Mouse (Mus musculus): ENCODE measurements around the gene Slco1a5.
"Not testable (repeated sequence)": the region's sequence is repeated elsewhere in the genome, so short reads cannot be mapped to it uniquely, and the experiment has no call there.

Gene Slco1a5

DNA sequence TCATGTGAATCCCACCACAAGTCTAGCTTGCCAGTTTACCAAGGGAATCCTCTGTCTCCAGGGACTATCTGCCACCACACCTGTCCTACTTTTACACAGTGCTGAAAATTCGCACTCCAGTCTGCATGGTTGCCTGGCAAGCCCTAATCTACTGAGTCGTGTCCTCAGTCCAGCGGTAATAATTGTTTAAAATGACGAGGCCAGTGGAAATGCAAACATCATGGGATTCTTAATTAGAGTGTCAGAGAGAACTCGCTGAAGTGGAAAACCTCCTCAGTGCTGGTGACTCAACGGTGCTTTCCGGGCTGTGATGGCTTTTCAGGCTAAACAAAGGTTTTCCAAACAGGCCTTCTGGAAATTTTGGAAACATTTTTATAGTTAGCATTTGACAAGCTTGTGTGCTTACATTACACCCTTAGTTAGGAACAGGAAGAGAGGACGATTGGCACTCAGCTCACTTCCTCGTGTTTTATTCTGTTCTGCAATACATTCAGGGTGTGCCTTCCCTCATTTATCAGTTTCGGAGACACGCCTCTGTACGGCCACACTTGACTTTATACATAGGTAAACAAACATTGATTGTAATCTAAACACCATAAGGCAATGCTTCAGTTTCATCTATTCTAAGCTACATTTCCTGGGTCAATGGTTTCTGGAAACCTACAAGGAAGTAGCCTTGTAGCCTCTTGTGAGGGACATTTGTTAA lies 33.2 kb downstream of the Slco1a5 start:
- DNase-seq (ENCODE audit: low read depth) = no peak

DNA sequence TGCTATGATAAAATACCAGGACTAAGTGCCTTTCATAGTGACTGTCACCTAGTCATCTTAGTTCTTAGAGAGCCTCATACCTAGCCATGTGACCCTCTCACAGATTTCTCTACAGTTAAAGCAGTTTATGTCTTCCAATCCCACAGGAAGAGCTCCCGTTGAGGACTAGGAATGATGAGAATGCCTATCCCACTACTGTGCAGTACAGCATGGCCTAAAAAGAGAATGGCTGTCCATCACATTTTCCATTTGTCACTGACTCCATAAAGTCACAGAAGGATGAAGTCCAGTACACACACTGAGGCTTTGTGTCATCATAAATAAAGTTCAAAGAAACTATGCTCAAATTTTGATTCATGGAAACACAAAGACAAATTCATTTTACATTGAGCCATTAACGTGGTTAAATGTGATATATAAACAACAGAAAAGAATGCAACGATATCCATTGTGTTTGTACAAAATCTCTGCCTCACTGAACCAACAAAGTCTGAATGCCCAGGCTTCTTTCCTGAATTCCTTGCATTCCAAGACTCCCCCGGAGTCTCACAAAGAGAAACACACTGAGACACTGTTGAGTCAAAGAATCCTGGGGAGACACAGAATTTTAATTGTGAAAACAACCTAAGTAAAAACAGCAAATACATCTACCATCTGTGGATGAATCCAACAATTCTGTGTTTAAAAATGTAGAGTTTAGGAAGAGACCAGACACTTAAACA lies 46.9 kb downstream of the Slco1a5 start:
- DNase-seq (ENCODE audit: low read depth) = no peak

DNA sequence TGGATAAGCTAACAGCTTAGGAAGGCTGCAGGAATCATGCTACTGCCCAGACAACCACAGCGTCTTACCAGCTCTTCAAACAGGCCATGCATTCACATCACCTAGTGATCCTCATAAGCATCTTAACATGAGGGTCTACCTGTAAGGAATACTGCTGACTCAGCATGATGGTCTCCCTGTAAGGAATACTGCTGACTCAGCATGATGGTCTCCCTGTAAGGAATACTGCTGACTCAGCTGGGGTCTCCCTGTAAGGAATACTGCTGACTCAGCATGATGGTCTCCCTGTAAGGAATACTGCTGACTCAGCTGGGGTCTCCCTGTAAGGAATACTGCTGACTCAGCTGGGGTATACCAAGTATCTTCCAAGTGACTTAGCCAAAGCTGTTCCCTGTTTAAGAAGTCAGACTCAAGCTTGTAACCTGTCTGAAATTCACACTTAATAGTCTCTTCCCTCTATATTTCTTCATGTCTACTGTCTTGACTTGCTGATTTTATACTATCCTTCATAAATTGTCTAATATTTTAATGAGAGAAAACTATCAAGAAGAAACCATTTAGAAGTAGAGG lies 72.0 kb downstream of the Slco1a5 start:
- DNase-seq (ENCODE audit: low read depth) = not testable (repeated sequence)

DNA sequence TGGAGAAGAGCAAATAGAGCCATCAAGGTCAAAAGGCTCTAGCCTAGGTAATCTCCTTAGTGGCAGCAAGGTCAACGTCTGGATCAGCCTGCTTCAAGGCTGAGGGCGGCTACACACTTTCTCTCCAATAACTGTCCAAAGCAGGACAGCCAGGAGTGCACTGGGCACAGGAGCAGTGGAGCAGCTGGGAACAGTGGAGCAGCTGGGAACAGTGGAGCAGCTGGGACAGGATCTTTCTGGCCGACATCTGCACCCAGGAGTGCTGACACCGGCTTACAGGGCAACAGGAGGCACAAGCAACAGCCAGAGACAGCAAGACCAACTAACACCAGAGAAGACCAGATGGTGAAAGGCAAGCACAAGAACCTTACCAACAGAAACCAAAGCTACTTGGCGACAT lies 77.7 kb downstream of the Slco1a5 start:
- no peak for DNase-seq (ENCODE audit: low read depth)

- no peak for DNase-seq (ENCODE audit: low read depth)
These were observed 83.3 kb downstream of the Slco1a5 start for GRCm38 (mm10) chr6:142239468-142239867.

- no peak for DNase-seq (ENCODE audit: low read depth)
These were observed 102.6 kb downstream of the Slco1a5 start for GRCm38 (mm10) chr6:142220138-142220537.

GRCm38 (mm10) chr6:142211821-142212220 lies 111.0 kb downstream of the Slco1a5 start:
- DNase-seq (ENCODE audit: low read depth) = no peak

DNA sequence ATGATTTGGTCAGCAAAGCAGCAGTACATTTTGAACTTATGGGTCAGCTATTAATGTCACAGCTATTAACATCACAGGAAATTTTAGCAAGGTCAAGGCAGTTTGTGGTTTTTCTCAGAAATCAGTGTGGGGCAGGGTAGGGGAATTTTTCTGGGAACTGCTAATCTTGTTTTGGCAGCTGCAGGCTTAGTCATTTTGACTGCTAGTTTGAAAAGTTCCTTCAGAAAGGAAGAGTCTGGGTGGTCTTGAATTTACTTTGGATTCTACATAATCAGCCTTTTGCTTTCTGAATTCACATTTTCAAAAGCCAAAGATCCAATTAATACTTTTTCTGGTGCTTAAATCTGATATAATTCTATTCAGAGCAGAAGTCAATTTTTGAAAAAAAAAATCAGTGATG lies 113.0 kb downstream of the Slco1a5 start:
- no peak for DNase-seq (ENCODE audit: low read depth)

DNA sequence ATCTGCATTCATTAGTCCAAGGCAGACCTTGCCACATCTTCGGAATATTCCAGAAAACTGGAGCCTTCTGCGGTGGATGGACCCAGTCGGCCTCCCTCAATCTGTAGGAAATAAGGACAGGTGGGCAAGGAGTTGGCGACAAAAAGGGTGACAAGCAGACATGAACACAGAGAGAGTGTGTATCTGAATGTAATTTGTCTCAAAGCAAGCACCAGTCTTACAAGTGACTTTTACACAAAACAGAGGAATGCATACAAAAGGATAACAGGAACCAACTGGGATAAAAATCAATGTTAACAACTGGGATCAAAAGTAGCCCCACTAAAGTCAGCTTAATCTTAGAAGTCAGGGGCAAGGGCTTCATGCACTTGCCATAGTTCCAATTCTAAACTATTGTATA lies 114.4 kb downstream of the Slco1a5 start, which contains the start of gene Slco1a6:
Slco1a6 (minus strand) TSS at position 101 of the 400 bp plus-strand sequence.
- no peak for DNase-seq (ENCODE audit: low read depth)

GRCm38 (mm10) chr6:142200524-142200923 lies 122.3 kb downstream of the Slco1a5 start:
- no peak for DNase-seq (ENCODE audit: low read depth)

GRCm38 (mm10) chr6:142194245-142194644 lies 128.5 kb downstream of the Slco1a5 start:
- DNase-seq (ENCODE audit: low read depth) = no peak

DNA sequence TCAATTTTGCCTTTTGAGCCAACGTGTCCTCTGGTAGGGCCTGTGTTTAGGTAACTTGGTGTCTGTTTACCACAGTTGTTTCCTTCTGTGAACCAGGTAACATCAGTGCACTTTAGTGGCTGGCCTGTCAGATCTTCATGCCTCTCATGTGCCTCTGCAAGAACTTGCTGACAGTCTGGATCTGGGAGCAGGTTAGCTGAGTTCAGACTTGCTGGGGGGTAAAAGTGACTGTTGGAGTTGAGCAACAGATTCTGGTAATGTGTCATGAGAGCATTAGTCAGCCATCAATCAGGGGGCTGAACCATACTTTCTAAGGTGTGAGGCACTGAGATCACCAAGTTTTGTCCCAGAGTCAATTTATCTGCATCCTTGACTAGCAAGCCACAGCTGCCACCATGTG lies 130.8 kb downstream of the Slco1a5 start:
- no peak for DNase-seq (ENCODE audit: low read depth)

GRCm38 (mm10) chr6:142187426-142187825 lies 135.4 kb downstream of the Slco1a5 start:
- no peak for DNase-seq (ENCODE audit: low read depth)

GRCm38 (mm10) chr6:142185868-142186415 lies 136.8 kb downstream of the Slco1a5 start:
- DNase-seq (ENCODE audit: low read depth) = no peak

Measured in c-Kit-positive CD71-positive TER-119-negative erythroid progenitor cells, embryonic 14.5 days (primary cell).